Mouse (Mus musculus) neutrophil, adult 83 days (primary cell): Measurements from ENCODE around the gene Ces1d. TPM values are rescaled to one million over a fixed set of nuclear protein-coding genes. Genes with fewer than 3 reads are reported as not detected.

Source experiments
- total RNA-seq, 2 experiments: library from RNA; stranded (reverse); gene quantifications; one replicate each; pipeline ENCODE4 v1.2.4; 2023

Ces1d gene
- total RNA-seq = 10 to 100 TPM; 12.3 to 13.8 TPM

GRCm38 (mm10) chr8:93197685-93198525 is at the start of gene Ces1d:
TSS of gene Ces1d (minus strand) at chr8:93197838.

GRCm38 (mm10) chr8:93229446-93229845 is 31.8 kb upstream of the Ces1d start, which contains the start of gene Ces1e:
TSS of gene Ces1e (minus strand) at chr8:93229619.

GRCm38 (mm10) chr8:93131233-93131980 is 66.2 kb downstream of the Ces1d start, which contains the start of gene Ces1c:
TSS of gene Ces1c (minus strand) at chr8:93131283.

Other genes starting within 250 kb of the Ces1d start
- gene Slc6a2, start 237.8 kb downstream of the Ces1d start, total RNA-seq = 1 to 10 TPM; 1.1 to 1.3 TPM
- not detected for gene Ces1a, start 149.6 kb downstream of the Ces1d start, total RNA-seq
- not detected for gene Ces1b, start 117.8 kb downstream of the Ces1d start, total RNA-seq
- not detected for gene Ces1c, start 66.6 kb downstream of the Ces1d start, total RNA-seq
- gene Ces1e, start 31.8 kb upstream of the Ces1d start, total RNA-seq = not detected
- gene Ces1f, start 81.9 kb upstream of the Ces1d start, total RNA-seq = not detected
- not detected for gene Ces1g, start 139.5 kb upstream of the Ces1d start, total RNA-seq
- gene Ces1h, start 181.9 kb upstream of the Ces1d start, total RNA-seq = not detected